Mouse (Mus musculus) neural tube, embryonic 11.5 days (tissue): ENCODE data around the gene Rsph14. TPM values are rescaled to one million over a fixed set of nuclear protein-coding genes. Genes with fewer than 3 reads are reported as not detected.

Source experiments
- ATAC-seq: fragments of 200-750 bp; cut with Nextera tagmentation; 2 replicates; pipeline ENCODE4 v1.8.0; 2017; ENCODE audit warnings: moderate number of reproducible peaks, mild to moderate bottlenecking, moderate TSS enrichment, moderate library complexity; ENCODE audit not compliant: insufficient read depth, low FRiP score, low TSS enrichment
- DNase-seq: peaks from one replicate; pipeline ENCODE4 v3.0.0-alpha.2; 2015; ENCODE audit warnings: low spot score
- H3K27ac ChIP-seq: fragments of 300-500 bp; sonication (generic); 2 replicates; pipeline ENCODE4 v1.5.1; 2014; ENCODE audit warnings: low read depth, mild to moderate bottlenecking, low read length
- H3K27me3 ChIP-seq: fragments of 300-500 bp; sonication (generic); 2 replicates; pipeline ENCODE4 v1.6.1; 2014; ENCODE audit warnings: mild to moderate bottlenecking, low read length, mixed read lengths; ENCODE audit not compliant: control insufficient read depth, insufficient read depth
- H3K36me3 ChIP-seq: fragments of 300-500 bp; sonication (generic); 2 replicates; pipeline ENCODE4 v1.6.1; 2014; ENCODE audit warnings: mild to moderate bottlenecking, low read length, moderate library complexity, mixed read lengths; ENCODE audit not compliant: control insufficient read depth, insufficient read depth
- H3K4me1 ChIP-seq: fragments of 300-500 bp; sonication (generic); 2 replicates; pipeline ENCODE4 v1.6.1; 2014; ENCODE audit warnings: low read length, mixed read lengths; ENCODE audit not compliant: control insufficient read depth, insufficient read depth
- H3K4me2 ChIP-seq: fragments of 300-500 bp; sonication (generic); 2 replicates; pipeline ENCODE4 v1.6.1; 2014; ENCODE audit warnings: low read depth, mild to moderate bottlenecking, moderate library complexity
- H3K4me3 ChIP-seq: fragments of 300-500 bp; sonication (generic); 2 replicates; pipeline ENCODE4 v1.5.1; 2014; ENCODE audit warnings: low read depth, low read length
- H3K9ac ChIP-seq: fragments of 300-500 bp; sonication (generic); 2 replicates; pipeline ENCODE4 v1.6.1; 2014; ENCODE audit warnings: mild to moderate bottlenecking, low read length
- H3K9me3 ChIP-seq: fragments of 300-500 bp; sonication (generic); 2 replicates; pipeline ENCODE4 v1.6.1; 2016; ENCODE audit warnings: low read length; ENCODE audit not compliant: control insufficient read depth
- WGBS: fragments of 180-500 bp; shearing (Covaris S2); extraction: QIAGEN DNeasy Blood & Tissue Kit; methylation state at CpG from one replicate; pipeline ENCODE4 v1.1.7; 2014; 5-methylcytosine and 5-hydroxymethylcytosine counted together
- polyA plus RNA-seq: library from polyadenylated mRNA; unstranded; fragments of >200 nt; fragmentation: Nextera tagmentation; extraction: Ambion mirVana; gene quantifications from 2 replicates; pipeline ENCODE4 v1.2.1, GENCODE M21; 2014

Rsph14 gene
- polyA plus RNA-seq, 1 experiment from 2014 or later = not detected

DNA sequence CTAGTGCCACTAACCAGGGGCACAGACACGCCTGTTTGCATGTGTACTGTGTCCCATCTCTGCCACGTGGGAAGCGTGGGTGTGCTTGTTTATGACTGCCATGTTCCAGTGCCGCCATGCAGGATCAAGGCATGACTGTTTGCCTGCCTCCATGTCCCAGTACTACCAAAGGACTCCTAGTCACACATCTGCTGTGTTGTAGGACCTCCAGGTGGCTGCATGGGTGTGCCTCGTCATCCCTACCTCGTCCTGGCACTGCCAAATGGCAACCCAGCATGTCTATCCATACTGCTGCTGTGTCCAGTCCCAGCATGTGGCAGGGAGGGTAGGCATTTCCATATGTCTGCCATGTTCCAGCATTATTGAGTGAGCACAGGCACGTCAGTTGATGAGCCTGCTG is 104.1 kb downstream of the Rsph14 start:
- H3K4me2 ChIP-seq = no peak overlapping the region
- no peak overlapping the region for H3K9ac ChIP-seq
- ATAC-seq = no peak
- no peak for DNase-seq
- H3K27me3 ChIP-seq = no peaks in the 10 kb centered on the region
- no peak overlapping the region for H3K27ac ChIP-seq
- H3K4me1 ChIP-seq = no peaks in the 10 kb centered on the region
- no peaks in the 10 kb centered on the region for H3K9me3 ChIP-seq
- 87% methylated on average over 7 of the region's 7 CpGs for WGBS
- H3K4me3 ChIP-seq = no peak overlapping the region
- no peaks in the 10 kb centered on the region for H3K36me3 ChIP-seq

DNA sequence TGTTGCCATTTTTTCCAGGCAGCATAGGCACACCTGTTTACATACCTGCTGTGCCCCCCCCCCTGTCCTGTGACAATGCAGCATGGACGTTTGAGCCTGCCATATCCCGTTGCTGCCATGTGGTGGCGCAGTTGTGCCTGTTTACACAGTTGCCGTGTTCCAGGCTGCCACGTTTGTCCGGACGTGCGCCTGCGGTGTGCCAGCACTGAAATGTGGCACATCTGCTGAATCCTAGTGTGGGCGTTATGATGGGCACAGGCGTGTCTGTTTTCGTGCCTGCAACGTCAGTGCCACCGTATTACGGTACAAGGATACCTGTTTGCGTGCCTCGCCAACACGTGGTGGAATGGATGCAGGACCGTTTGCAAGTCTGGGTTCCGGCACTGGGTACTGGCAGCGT is 107.1 kb downstream of the Rsph14 start:
- no peaks in the 10 kb centered on the region for H3K27me3 ChIP-seq
- no peaks in the 10 kb centered on the region for H3K9me3 ChIP-seq
- 17% methylated on average over 21 of the region's 21 CpGs for WGBS
- no peak overlapping the region for H3K4me3 ChIP-seq
- H3K36me3 ChIP-seq = no peaks in the 10 kb centered on the region
- H3K4me1 ChIP-seq = no peaks in the 10 kb centered on the region
- H3K9ac ChIP-seq = no peak overlapping the region
- H3K27ac ChIP-seq = no peak overlapping the region
- DNase-seq (peak; percentile 65), ATAC-seq (no peak)
- peak overlapping the region; percentile 17; the same call in 1 of the 2 replicates for H3K4me2 ChIP-seq

DNA sequence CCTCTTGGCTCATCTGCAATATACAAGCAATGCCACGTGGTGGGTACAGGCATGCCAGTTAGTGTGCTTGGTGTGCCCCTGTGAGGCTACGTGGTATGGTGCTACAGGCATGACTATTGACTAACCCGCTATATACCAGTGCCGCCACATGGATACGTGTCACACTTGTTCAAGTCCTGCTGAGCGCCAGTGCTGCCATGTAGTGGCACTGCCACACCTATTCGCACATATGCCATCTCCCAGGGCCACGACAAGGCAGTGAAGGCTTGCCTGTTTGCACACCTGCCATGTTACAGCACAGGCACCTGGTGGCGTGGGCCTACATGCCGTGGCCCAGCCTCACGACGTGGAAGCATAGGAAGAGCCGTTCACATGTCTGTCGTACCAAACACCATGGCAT is 108.1 kb downstream of the Rsph14 start:
- DNase-seq = no peak
- no peak for ATAC-seq
- Histone ChIP-seq H3K9ac (no peak overlapping the region), H3K27ac (no peak overlapping the region), H3K27me3 (no peaks in the 10 kb centered on the region), H3K4me2 (no peak overlapping the region), H3K4me3 (no peak overlapping the region), H3K4me1 (no peaks in the 10 kb centered on the region), H3K9me3 (no peaks in the 10 kb centered on the region), H3K36me3 (no peaks in the 10 kb centered on the region)
- WGBS = 93% methylated on average over 14 of the region's 14 CpGs

DNA sequence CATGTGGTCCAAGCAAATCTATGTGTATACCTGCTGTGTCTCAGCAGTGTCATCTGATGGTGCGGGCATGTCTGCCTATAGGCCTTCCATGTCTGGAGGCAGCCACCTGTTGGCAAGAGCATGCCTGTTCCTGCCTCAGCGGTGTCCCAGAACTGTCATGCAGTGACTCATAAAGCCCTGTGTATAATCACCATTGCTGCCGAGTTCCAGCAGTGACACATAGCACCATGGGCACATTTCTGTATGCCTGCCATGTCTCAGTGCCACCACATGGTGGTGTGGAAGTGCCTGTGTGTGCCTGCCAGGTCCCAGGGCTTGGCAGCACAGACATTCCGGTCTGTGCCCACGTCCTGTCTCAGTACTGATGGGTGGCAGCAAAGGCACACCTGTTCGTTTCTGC is 109.6 kb downstream of the Rsph14 start:
- Histone ChIP-seq H3K27ac (no peak overlapping the region), H3K4me3 (no peak overlapping the region), H3K4me1 (no peaks in the 10 kb centered on the region), H3K9me3 (no peaks in the 10 kb centered on the region), H3K36me3 (no peaks in the 10 kb centered on the region), H3K9ac (no peak overlapping the region), H3K27me3 (no peaks in the 10 kb centered on the region), H3K4me2 (no peak overlapping the region)
- WGBS = 74% methylated on average over 6 of the region's 6 CpGs
- DNase-seq (no peak), ATAC-seq (no peak)

DNA sequence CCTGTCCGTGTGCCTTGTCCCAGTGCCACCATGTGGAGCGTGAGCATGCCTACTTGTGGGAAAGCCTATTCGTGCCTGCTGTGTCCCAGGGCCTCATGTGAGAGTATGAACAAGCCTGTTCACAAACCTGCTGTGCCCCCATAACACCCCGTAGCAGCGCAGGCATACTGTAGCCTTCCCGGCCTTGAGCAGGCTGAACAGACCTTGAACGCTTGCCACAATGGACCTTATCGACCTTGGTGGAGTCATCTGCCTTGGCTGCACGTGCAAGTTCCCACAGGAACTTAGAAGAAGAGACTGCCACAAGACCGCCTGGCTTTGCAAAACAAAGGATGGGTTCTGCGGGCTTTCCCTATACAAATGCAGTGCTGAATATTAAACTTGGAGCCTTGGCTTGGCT is 110.8 kb downstream of the Rsph14 start:
- no peaks in the 10 kb centered on the region for H3K27me3 ChIP-seq
- ATAC-seq (no peak), DNase-seq (no peak)
- no peak overlapping the region for H3K4me3 ChIP-seq
- H3K4me1 ChIP-seq = no peaks in the 10 kb centered on the region
- H3K9ac ChIP-seq = no peak overlapping the region
- H3K36me3 ChIP-seq = no peaks in the 10 kb centered on the region
- H3K9me3 ChIP-seq = no peaks in the 10 kb centered on the region
- H3K27ac ChIP-seq = no peak overlapping the region
- 91% methylated on average over 11 of the region's 11 CpGs for WGBS
- no peak overlapping the region for H3K4me2 ChIP-seq

- DNase-seq = peak; percentile 55
- 47% methylated on average over 17 of the region's 17 CpGs for WGBS
- no peaks in the 10 kb centered on the region for H3K36me3 ChIP-seq
- peak; percentile 43; the same call in 1 of the 2 replicates for ATAC-seq
- H3K4me1 ChIP-seq = no peaks in the 10 kb centered on the region
- H3K27ac ChIP-seq = no peak overlapping the region
- no peaks in the 10 kb centered on the region for H3K9me3 ChIP-seq
- H3K4me2 ChIP-seq = no peak overlapping the region
- H3K27me3 ChIP-seq = no peaks in the 10 kb centered on the region
- H3K4me3 ChIP-seq = no peak overlapping the region
- H3K9ac ChIP-seq = no peak overlapping the region
Measured at GRCm38 (mm10) chr10:74920853-74921567, 111.4 kb downstream of the Rsph14 start.

- Histone ChIP-seq H3K4me2 (no peak overlapping the region), H3K4me3 (no peak overlapping the region), H3K27ac (no peak overlapping the region), H3K9me3 (no peaks in the 10 kb centered on the region), H3K36me3 (no peaks in the 10 kb centered on the region), H3K4me1 (no peaks in the 10 kb centered on the region), H3K27me3 (no peaks in the 10 kb centered on the region), H3K9ac (no peak overlapping the region)
- WGBS = 42% methylated on average over 5 of the region's 5 CpGs
- DNase-seq (no peak), ATAC-seq (no peak)
Measured at GRCm38 (mm10) chr10:74919277-74919676, 113.1 kb downstream of the Rsph14 start.

DNA sequence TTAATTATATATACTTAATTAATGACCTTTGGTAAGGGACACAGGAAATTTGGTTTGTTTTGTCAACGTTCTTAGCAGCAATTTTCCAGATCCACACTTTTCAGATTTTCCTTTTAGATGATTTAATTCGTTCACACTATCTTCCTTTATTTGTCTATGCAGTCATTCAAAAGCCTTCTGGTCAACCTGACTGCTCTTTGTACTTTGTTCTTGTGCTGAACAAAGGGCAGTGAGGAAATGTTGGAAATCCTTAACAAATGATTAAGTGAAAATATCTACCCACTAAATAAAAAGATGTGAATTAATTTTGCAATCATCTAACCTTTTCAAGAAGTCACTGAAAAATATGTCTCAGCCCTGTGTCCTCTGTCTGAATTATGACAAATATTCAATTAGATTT is 124.0 kb downstream of the Rsph14 start:
- Histone ChIP-seq H3K4me2 (no peak overlapping the region), H3K4me1 (no peaks in the 10 kb centered on the region), H3K9me3 (no peaks in the 10 kb centered on the region), H3K27me3 (no peaks in the 10 kb centered on the region), H3K27ac (no peak overlapping the region), H3K9ac (no peak overlapping the region), H3K36me3 (no peaks in the 10 kb centered on the region), H3K4me3 (no peak overlapping the region)
- 77% methylated on average over 2 of the region's 2 CpGs for WGBS
- DNase-seq = no peak
- no peak for ATAC-seq
